Mouse (Mus musculus) ES-E14 (cell line): ENCODE results near the gene Csnk1g2. TPM values are rescaled to one million over a fixed set of nuclear protein-coding genes. Genes with fewer than 3 reads are reported as not detected.

Experiments used
- DNase-seq: peaks from one replicate; pipeline ENCODE4 v3.0.0-alpha.2; 2013; ENCODE audit warnings: low read depth, low spot score
- H3K27ac ChIP-seq: 2 replicates; pipeline ENCODE4 v1.5.1; 2012; ENCODE audit warnings: low read depth, mild to moderate bottlenecking, low read length, moderate library complexity, mixed read lengths; ENCODE audit not compliant: poor library complexity, insufficient read depth, severe bottlenecking
- H3K36me3 ChIP-seq: 2 replicates; pipeline ENCODE4 v1.6.1; 2012; ENCODE audit warnings: mild to moderate bottlenecking, low read length, moderate library complexity, mixed read lengths; ENCODE audit not compliant: control insufficient read depth, poor library complexity, insufficient read depth, severe bottlenecking
- H3K4me1 ChIP-seq, 2 experiments: fragments of 150-350 bp in 1 of 2; sonication (generic) in 1 of 2; 2 replicates each; pipeline ENCODE4 v1.6.1; 2012; ENCODE audit warnings: low read length in 2 of 2, mild to moderate bottlenecking in 1 of 2, mixed read lengths in 1 of 2; ENCODE audit not compliant: control insufficient read depth in 2 of 2, insufficient read depth in 2 of 2, poor library complexity in 1 of 2
- H3K4me3 ChIP-seq, 2 experiments: fragments of 150-350 bp in 1 of 2; sonication (generic) in 1 of 2; 2 replicates each; pipeline ENCODE4 v1.5.1; 2012; ENCODE audit warnings: low read length in 2 of 2, low read depth in 1 of 2, mild to moderate bottlenecking in 1 of 2, mixed read lengths in 1 of 2; ENCODE audit not compliant: insufficient read depth in 1 of 2, poor library complexity in 1 of 2, severe bottlenecking in 1 of 2
- H3K9ac ChIP-seq: 2 replicates; pipeline ENCODE4 v1.6.1; 2012; ENCODE audit warnings: low read depth, mild to moderate bottlenecking, low read length, mixed read lengths; ENCODE audit not compliant: poor library complexity, insufficient read depth, severe bottlenecking
- H3K9me3 ChIP-seq: fragments of 150-350 bp; sonication (generic); 2 replicates; pipeline ENCODE4 v1.6.1; 2012; ENCODE audit warnings: low read depth, mild to moderate bottlenecking, low read length; ENCODE audit not compliant: control insufficient read depth, insufficient read depth
- CHD2 ChIP-seq: IDR thresholded peaks from 2 replicates; pipeline ENCODE4 v1.6.1; 2014; ENCODE audit warnings: mild to moderate bottlenecking, low read depth, low read length, inconsistent platforms
- HCFC1 ChIP-seq: IDR thresholded peaks from 2 replicates; pipeline ENCODE4 v1.6.1; 2012; ENCODE audit warnings: low read length, inconsistent platforms, borderline replicate concordance; ENCODE audit not compliant: insufficient read depth
- MAFK ChIP-seq: IDR thresholded peaks from 2 replicates; pipeline ENCODE4 v1.6.1; 2014; ENCODE audit warnings: mild to moderate bottlenecking, low read depth, low read length, inconsistent platforms; ENCODE audit not compliant: insufficient read depth
- ZC3H11A ChIP-seq: IDR thresholded peaks from 2 replicates; pipeline ENCODE4 v1.6.1; 2012; ENCODE audit warnings: low read depth, mild to moderate bottlenecking, inconsistent platforms, low read length, borderline replicate concordance
- ZNF384 ChIP-seq: IDR thresholded peaks from 2 replicates; pipeline ENCODE4 v1.6.1; 2012; ENCODE audit warnings: low read depth, low read length, inconsistent platforms
- in situ Hi-C, 2 experiments: fragments of 600-800 bp; cut with MboI; formaldehyde crosslinking; loops; one replicate each; pipeline ENCODE4 v1.15.1; 2025; ENCODE audit warnings: low sequenced_read_pairs in 2 of 2, inconsistent platforms in 1 of 2; ENCODE audit not compliant: unreplicated experiment in 2 of 2
- total RNA-seq: library from RNA; depleted of rRNA; stranded (reverse); fragments of 300-350 nt; gene quantifications from 2 replicates; pipeline ENCODE4 v1.2.3, GENCODE M21; 2012

Gene Csnk1g2
- total RNA-seq, 1 experiment = 138 TPM

- Histone ChIP-seq H3K9me3 (no peaks in the 10 kb centered on the region), H3K4me1 (peaks cover 0 to 24% of the 10 kb centered on the region in 2 experiments; a peak in 3 of 4 replicates), H3K4me3 (peak overlapping the region; percentile 31 to 45), H3K9ac (peak overlapping the region; percentile 73), H3K27ac (peak overlapping the region; percentile 55; the same call in 1 of the 2 replicates), H3K36me3 (peaks cover 30% of the 10 kb centered on the region)
- in situ Hi-C loops = no loop called here
- DNase-seq = no peak
- TF ChIP-seq ZC3H11A (no peak), ZNF384 (peak; percentile 79)
These were observed 41.8 kb downstream of the Csnk1g2 start for GRCm38 (mm10) chr10:80664197-80665015.

GRCm38 (mm10) chr10:80665016-80665380 is 42.4 kb downstream of the Csnk1g2 start:
- Histone ChIP-seq H3K27ac (no peak overlapping the region), H3K9ac (peak overlapping the region; percentile 73; the same call in 1 of the 2 replicates), H3K36me3 (peaks cover 36% of the 10 kb centered on the region), H3K4me1 (peaks cover 0 to 24% of the 10 kb centered on the region in 2 experiments; a peak in 3 of 4 replicates), H3K4me3 (peak overlapping the region; percentile 31 to 45; a peak in 3 of 4 replicates), H3K9me3 (no peaks in the 10 kb centered on the region)
- no peak for TF ChIP-seq MAFK
- TF ChIP-seq ZNF384 = no peak
- no peak for TF ChIP-seq CHD2
- no peak for TF ChIP-seq ZC3H11A
- no peak for TF ChIP-seq HCFC1
- in situ Hi-C loops = no loop called here
- DNase-seq = no peak

- Histone ChIP-seq H3K4me1 (peaks cover 0 to 24% of the 10 kb centered on the region in 2 experiments; a peak in 3 of 4 replicates), H3K27ac (no peak overlapping the region), H3K9me3 (no peaks in the 10 kb centered on the region), H3K36me3 (peaks cover 39% of the 10 kb centered on the region), H3K4me3 (no peak overlapping the region), H3K9ac (no peak overlapping the region)
- DNase-seq = no peak
- in situ Hi-C loops = no loop called here
- TF ChIP-seq ZNF384 = no peak
- TF ChIP-seq CHD2 = no peak
- TF ChIP-seq MAFK = no peak
- TF ChIP-seq HCFC1 = no peak
- no peak for TF ChIP-seq ZC3H11A
These were observed 42.8 kb downstream of the Csnk1g2 start for GRCm38 (mm10) chr10:80665459-80665858.

GRCm38 (mm10) chr10:80665981-80666733 is 43.5 kb downstream of the Csnk1g2 start:
- no peaks in the 10 kb centered on the region for H3K9me3 ChIP-seq
- no peak overlapping the region for H3K27ac ChIP-seq
- no peak for TF ChIP-seq MAFK
- no peak for TF ChIP-seq ZNF384
- no peak for TF ChIP-seq HCFC1
- no peak for TF ChIP-seq ZC3H11A
- TF ChIP-seq CHD2 = no peak
- peaks cover 0 to 24% of the 10 kb centered on the region in 2 experiments; a peak in 3 of 4 replicates for H3K4me1 ChIP-seq
- no peak overlapping the region for H3K4me3 ChIP-seq
- peaks cover 43% of the 10 kb centered on the region for H3K36me3 ChIP-seq
- no peak overlapping the region; the same call in 1 of the 2 replicates for H3K9ac ChIP-seq
- in situ Hi-C loops = no loop called here
- no peak for DNase-seq
